Mouse (Mus musculus) neural tube, embryonic 13.5 days (tissue): ENCODE data around the gene Ncf1. TPM values are rescaled to one million over a fixed set of nuclear protein-coding genes. Genes with fewer than 3 reads are reported as not detected.

Experiments used
- ATAC-seq: fragments of 200-750 bp; cut with Nextera tagmentation; 2 replicates; pipeline ENCODE4 v1.8.0; 2017; ENCODE audit warnings: low read depth, mild to moderate bottlenecking, moderate TSS enrichment, moderate library complexity
- H3K27ac ChIP-seq: fragments of 300-500 bp; sonication (generic); replicated peaks from 2 replicates; pipeline ENCODE4 v1.5.1; 2015; ENCODE audit warnings: moderate library complexity, mild to moderate bottlenecking, inconsistent platforms
- H3K27me3 ChIP-seq: fragments of 300-500 bp; sonication (generic); 2 replicates; pipeline ENCODE4 v1.6.1; 2015; ENCODE audit warnings: mild to moderate bottlenecking, inconsistent platforms
- H3K36me3 ChIP-seq: fragments of 300-500 bp; sonication (generic); 2 replicates; pipeline ENCODE4 v1.6.1; 2015; ENCODE audit warnings: mild to moderate bottlenecking, inconsistent platforms
- H3K4me1 ChIP-seq: fragments of 300-500 bp; sonication (generic); replicated peaks from 2 replicates; pipeline ENCODE4 v1.6.1; 2015; ENCODE audit warnings: inconsistent platforms
- H3K4me2 ChIP-seq: fragments of 300-500 bp; sonication (generic); 2 replicates; pipeline ENCODE4 v1.6.1; 2015; ENCODE audit warnings: inconsistent platforms, mild to moderate bottlenecking, moderate library complexity
- H3K4me3 ChIP-seq: fragments of 300-500 bp; sonication (generic); 2 replicates; pipeline ENCODE4 v1.5.1; 2015; ENCODE audit warnings: mild to moderate bottlenecking, inconsistent platforms
- H3K9ac ChIP-seq: fragments of 300-500 bp; sonication (generic); 2 replicates; pipeline ENCODE4 v1.6.1; 2015; ENCODE audit warnings: moderate library complexity, mild to moderate bottlenecking, inconsistent platforms
- H3K9me3 ChIP-seq: fragments of 300-500 bp; sonication (generic); 2 replicates; pipeline ENCODE4 v1.6.1; 2016; ENCODE audit warnings: inconsistent platforms
- WGBS: fragments of 180-500 bp; shearing (Covaris S2); methylation state at CpG from one replicate; pipeline ENCODE4 v1.1.7; 2015; 5-methylcytosine and 5-hydroxymethylcytosine counted together
- polyA plus RNA-seq: library from polyadenylated mRNA; unstranded; fragments of >200 nt; fragmentation: Nextera tagmentation; extraction: Ambion mirVana; gene quantifications from 2 replicates; pipeline ENCODE4 v1.2.1, GENCODE M21; 2015

Ncf1 gene
- 3.1 and 3.5 TPM in 2 replicates for polyA plus RNA-seq

GRCm38 (mm10) chr5:134229391-134229790 is at the start of gene Ncf1:
Gene Ncf1 (minus strand): TSS chr5:134229625.
- 87% methylated on average over 7 of the region's 7 CpGs for WGBS
- Histone ChIP-seq H3K36me3 (no peaks in the 10 kb centered on the region), H3K4me2 (no peak within 1 kb of the TSS), H3K4me3 (no peak within 1 kb of the TSS), H3K27ac (no peak within 1 kb of the TSS), H3K9ac (no peak within 1 kb of the TSS), H3K27me3 (no peaks in the 10 kb centered on the region), H3K9me3 (no peaks in the 10 kb centered on the region), H3K4me1 (peaks cover 25% of the 10 kb centered on the region)
- ATAC-seq: no peak

- H3K27ac ChIP-seq: no peak overlapping the region
- no peaks in the 10 kb centered on the region for H3K27me3 ChIP-seq
- no peaks in the 10 kb centered on the region for H3K9me3 ChIP-seq
- H3K9ac ChIP-seq: no peak overlapping the region
- 88% methylated on average over 4 of the region's 4 CpGs for WGBS
- H3K4me3 ChIP-seq: no peak overlapping the region
- H3K4me2 ChIP-seq: no peak overlapping the region
- peaks cover 91% of the 10 kb centered on the region for H3K36me3 ChIP-seq
- H3K4me1 ChIP-seq: no peaks in the 10 kb centered on the region
- no peak for ATAC-seq
Observed at GRCm38 (mm10) chr5:134277109-134277508, 47.7 kb upstream of the Ncf1 start.

DNA sequence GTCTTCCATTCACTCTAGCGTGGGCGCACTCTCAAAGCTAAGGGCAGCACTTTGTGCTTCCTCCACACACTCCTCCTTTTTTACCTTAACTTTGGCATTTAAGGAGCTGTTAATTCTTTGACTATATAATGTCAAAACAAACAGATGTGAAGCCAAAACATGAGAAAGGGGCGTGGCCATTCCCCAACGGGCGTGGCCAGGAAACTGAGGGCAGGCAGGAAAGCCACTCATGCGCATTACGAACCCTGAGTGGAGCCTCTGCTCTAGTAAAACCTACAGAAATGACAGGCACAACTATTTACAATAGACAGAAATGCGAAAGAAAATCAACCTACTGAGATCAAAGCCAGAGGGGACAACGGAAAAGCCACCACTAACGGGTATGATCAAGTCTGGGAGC is 46.1 kb upstream of the Ncf1 start:
- Histone ChIP-seq H3K27me3 (no peaks in the 10 kb centered on the region), H3K4me1 (no peaks in the 10 kb centered on the region), H3K9me3 (no peaks in the 10 kb centered on the region), H3K27ac (no peak overlapping the region), H3K4me3 (no peak overlapping the region), H3K4me2 (no peak overlapping the region), H3K9ac (no peak overlapping the region), H3K36me3 (peaks cover 96% of the 10 kb centered on the region)
- WGBS: 89% methylated on average over 10 of the region's 10 CpGs
- ATAC-seq: no peak

GRCm38 (mm10) chr5:134275021-134275420 is 45.6 kb upstream of the Ncf1 start:
- H3K36me3 ChIP-seq: peaks cover 96% of the 10 kb centered on the region
- ATAC-seq: no peak
- no peaks in the 10 kb centered on the region for H3K27me3 ChIP-seq
- H3K9me3 ChIP-seq: no peaks in the 10 kb centered on the region
- no peak overlapping the region for H3K27ac ChIP-seq
- WGBS: 93% methylated on average over 11 of the region's 11 CpGs
- no peaks in the 10 kb centered on the region for H3K4me1 ChIP-seq
- no peak overlapping the region for H3K4me2 ChIP-seq
- no peak overlapping the region for H3K4me3 ChIP-seq
- no peak overlapping the region for H3K9ac ChIP-seq

GRCm38 (mm10) chr5:134273761-134274160 is 44.3 kb upstream of the Ncf1 start:
- WGBS: 91% methylated on average over 8 of the region's 8 CpGs
- ATAC-seq: no peak

GRCm38 (mm10) chr5:134272761-134273160 is 43.3 kb upstream of the Ncf1 start:
- Histone ChIP-seq H3K36me3 (peaks cover 96% of the 10 kb centered on the region), H3K4me2 (no peak overlapping the region)
- 82% methylated on average over 11 of the region's 11 CpGs for WGBS

More at GRCm38 (mm10) chr5:134273761-134274160, 44.3 kb upstream of the Ncf1 start:
- Histone ChIP-seq H3K9ac (no peak overlapping the region), H3K27ac (no peak overlapping the region), H3K4me2 (no peak overlapping the region), H3K4me3 (no peak overlapping the region), H3K9me3 (no peaks in the 10 kb centered on the region), H3K27me3 (no peaks in the 10 kb centered on the region), H3K4me1 (no peaks in the 10 kb centered on the region), H3K36me3 (peaks cover 95% of the 10 kb centered on the region)

GRCm38 (mm10) chr5:134271421-134271820 is 42.0 kb upstream of the Ncf1 start:
- Histone ChIP-seq H3K27ac (no peak overlapping the region), H3K27me3 (no peaks in the 10 kb centered on the region), H3K9me3 (no peaks in the 10 kb centered on the region), H3K9ac (no peak overlapping the region), H3K36me3 (peaks cover 94% of the 10 kb centered on the region), H3K4me3 (no peak overlapping the region), H3K4me1 (no peaks in the 10 kb centered on the region), H3K4me2 (no peak overlapping the region)
- ATAC-seq: no peak
- WGBS: 89% methylated on average over 11 of the region's 11 CpGs

More at GRCm38 (mm10) chr5:134272761-134273160, 43.3 kb upstream of the Ncf1 start:
- ATAC-seq: no peak
- H3K27me3 ChIP-seq: no peaks in the 10 kb centered on the region
- H3K9ac ChIP-seq: no peak overlapping the region
- no peak overlapping the region for H3K27ac ChIP-seq
- no peak overlapping the region for H3K4me3 ChIP-seq
- no peaks in the 10 kb centered on the region for H3K4me1 ChIP-seq
- no peaks in the 10 kb centered on the region for H3K9me3 ChIP-seq

DNA sequence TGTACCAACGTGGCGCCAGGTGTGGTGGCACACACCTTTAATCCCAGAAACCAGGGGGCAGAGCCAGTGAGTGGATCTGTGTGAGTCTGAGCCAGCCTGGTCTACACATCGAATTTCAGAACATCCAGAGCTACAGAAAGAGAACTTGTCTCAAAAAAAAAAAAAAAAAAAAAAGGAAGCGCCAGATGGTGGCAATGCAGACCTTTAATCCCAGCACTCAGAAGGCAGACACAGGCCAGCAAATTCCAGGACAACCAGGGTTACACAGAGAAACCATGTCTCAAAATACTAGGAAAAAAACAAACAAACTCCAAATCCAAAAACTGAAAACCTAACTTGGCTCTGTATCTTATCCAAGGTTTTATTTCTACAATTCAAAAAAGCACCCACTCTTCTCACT is 41.1 kb upstream of the Ncf1 start:
- H3K4me3 ChIP-seq: no peak overlapping the region
- 88% methylated on average over 4 of the region's 4 CpGs for WGBS
- ATAC-seq: no peak
- peaks cover 96% of the 10 kb centered on the region for H3K36me3 ChIP-seq
- no peaks in the 10 kb centered on the region for H3K4me1 ChIP-seq
- no peaks in the 10 kb centered on the region for H3K9me3 ChIP-seq
- H3K27ac ChIP-seq: no peak overlapping the region
- no peak overlapping the region for H3K4me2 ChIP-seq
- no peak overlapping the region for H3K9ac ChIP-seq
- no peaks in the 10 kb centered on the region for H3K27me3 ChIP-seq

- no peak overlapping the region for H3K27ac ChIP-seq
- no peaks in the 10 kb centered on the region for H3K9me3 ChIP-seq
- no peaks in the 10 kb centered on the region for H3K4me1 ChIP-seq
- no peak for ATAC-seq
- WGBS: 92% methylated on average over 5 of the region's 5 CpGs
- no peak overlapping the region for H3K4me2 ChIP-seq
- peaks cover 96% of the 10 kb centered on the region for H3K36me3 ChIP-seq
- H3K9ac ChIP-seq: no peak overlapping the region
- H3K4me3 ChIP-seq: no peak overlapping the region
- no peaks in the 10 kb centered on the region for H3K27me3 ChIP-seq
Observed at GRCm38 (mm10) chr5:134269751-134270150, 40.3 kb upstream of the Ncf1 start.

GRCm38 (mm10) chr5:134268751-134269150 is 39.3 kb upstream of the Ncf1 start:
- Histone ChIP-seq H3K9me3 (no peaks in the 10 kb centered on the region), H3K4me1 (no peaks in the 10 kb centered on the region), H3K27ac (no peak overlapping the region), H3K4me3 (no peak overlapping the region), H3K36me3 (peaks cover 98% of the 10 kb centered on the region), H3K9ac (no peak overlapping the region), H3K27me3 (no peaks in the 10 kb centered on the region), H3K4me2 (no peak overlapping the region)
- no peak for ATAC-seq
- WGBS: 95% methylated on average over 8 of the region's 8 CpGs

- no peak overlapping the region for H3K9ac ChIP-seq
- no peak overlapping the region for H3K4me3 ChIP-seq
- H3K9me3 ChIP-seq: no peaks in the 10 kb centered on the region
- H3K4me2 ChIP-seq: no peak overlapping the region
- H3K27ac ChIP-seq: no peak overlapping the region
- WGBS: 81% methylated on average over 18 of the region's 18 CpGs
- no peaks in the 10 kb centered on the region for H3K4me1 ChIP-seq
- no peaks in the 10 kb centered on the region for H3K27me3 ChIP-seq
- peaks cover 98% of the 10 kb centered on the region for H3K36me3 ChIP-seq
- ATAC-seq: no peak
Observed at GRCm38 (mm10) chr5:134266404-134266803, 37.0 kb upstream of the Ncf1 start.

- Histone ChIP-seq H3K9me3 (no peaks in the 10 kb centered on the region), H3K27ac (no peak overlapping the region), H3K9ac (no peak overlapping the region), H3K27me3 (no peaks in the 10 kb centered on the region), H3K36me3 (peaks cover 98% of the 10 kb centered on the region), H3K4me3 (no peak overlapping the region), H3K4me1 (no peaks in the 10 kb centered on the region), H3K4me2 (no peak overlapping the region)
- 82% methylated on average over 2 of the region's 2 CpGs for WGBS
- ATAC-seq: no peak
Observed at GRCm38 (mm10) chr5:134265890-134266289, 36.5 kb upstream of the Ncf1 start.

DNA sequence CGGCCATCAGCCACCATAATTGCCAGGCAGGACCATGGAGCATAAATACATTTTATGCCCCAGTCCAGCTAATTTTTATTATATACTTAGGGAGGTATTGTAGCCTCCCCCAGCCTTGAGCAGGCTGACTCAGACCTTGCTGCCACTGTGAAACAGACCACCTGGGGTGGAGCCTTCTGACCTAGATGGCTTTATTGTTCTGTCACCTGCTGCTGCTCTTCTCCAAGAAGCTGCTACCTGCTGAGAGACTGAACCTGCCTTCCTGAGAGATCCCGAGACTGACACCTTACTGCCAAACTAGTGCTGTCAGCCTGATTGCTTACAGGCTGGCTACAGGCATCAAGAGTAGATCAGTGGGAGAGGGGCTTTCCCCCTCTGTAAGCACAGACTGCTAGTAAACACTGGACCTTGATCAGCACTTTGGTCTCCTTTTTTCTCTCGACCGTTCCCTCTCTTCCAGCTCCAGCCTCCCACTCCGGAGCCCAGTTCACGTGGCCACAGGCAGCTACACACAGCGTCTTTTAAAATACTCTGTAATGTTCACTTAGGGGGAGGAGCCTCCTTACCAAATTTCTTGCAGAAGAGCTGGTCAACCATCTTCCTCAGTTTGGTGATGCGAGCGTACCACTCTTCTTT is 30.7 kb upstream of the Ncf1 start:
- WGBS: 85% methylated on average over 9 of the region's 9 CpGs
- no peak overlapping the region for H3K9ac ChIP-seq
- H3K9me3 ChIP-seq: no peaks in the 10 kb centered on the region
- H3K27me3 ChIP-seq: no peaks in the 10 kb centered on the region
- ATAC-seq: no peak
- H3K4me3 ChIP-seq: no peak overlapping the region
- H3K27ac ChIP-seq: no peak overlapping the region
- peaks cover 96% of the 10 kb centered on the region for H3K36me3 ChIP-seq
- no peaks in the 10 kb centered on the region for H3K4me1 ChIP-seq
- no peak overlapping the region for H3K4me2 ChIP-seq
